Mouse (Mus musculus): ENCODE data around the gene Mfap1b. TPM values are rescaled to one million over a fixed set of nuclear protein-coding genes. Genes with fewer than 3 reads are reported as not detected.

Gene Mfap1b
- polyA plus RNA-seq, 1 experiment from 2014 or later: 77.1 TPM

DNA sequence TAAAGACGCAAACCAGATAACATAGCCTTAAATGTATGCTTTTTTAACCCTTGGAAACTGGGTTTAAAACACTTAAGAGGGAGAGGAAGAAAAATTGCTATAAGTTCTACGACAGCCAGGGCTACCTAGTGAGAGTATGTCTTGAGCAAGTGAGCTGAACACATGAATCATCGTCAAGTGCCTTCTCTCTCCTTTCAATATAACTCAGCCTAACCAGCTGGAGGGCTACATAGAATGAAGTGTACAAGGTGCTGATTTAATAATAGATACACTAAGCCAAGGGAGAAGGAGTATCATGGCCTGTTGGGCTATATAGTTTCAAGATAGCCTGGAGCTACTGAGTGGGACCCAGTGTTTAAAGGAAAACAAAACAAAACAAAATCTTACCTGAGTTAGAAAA, 55.4 kb downstream of the Mfap1b start:
- peaks cover 11% of the 10 kb centered on the region for H3K36me3 ChIP-seq (ENCODE audit: control insufficient read depth, insufficient read depth, low read length)
- no peaks in the 10 kb centered on the region for H3K9me3 ChIP-seq (ENCODE audit: control insufficient read depth, low read length)
- H3K27ac ChIP-seq (ENCODE audit: low read depth, low read length): no peak overlapping the region
- ATAC-seq (ENCODE audit: low read depth): no peak
- WGBS: 92% methylated on average over 3 of the region's 3 CpGs
- H3K4me1 ChIP-seq (ENCODE audit: control insufficient read depth, insufficient read depth, low read length): peaks cover 17% of the 10 kb centered on the region
- 0 out of 2 replicates have a peak, but pooled peaks cover 3% of the 10 kb centered on the region for H3K27me3 ChIP-seq (ENCODE audit: control insufficient read depth, insufficient read depth, low read length)
- H3K9ac ChIP-seq (replicated peaks; ENCODE audit: low read depth, low read length): no peak overlapping the region
- H3K4me2 ChIP-seq (ENCODE audit: low read depth, low read length): no peak overlapping the region
- no peak overlapping the region for H3K4me3 ChIP-seq (ENCODE audit: low read depth, low read length)

- H3K4me3 ChIP-seq (ENCODE audit: low read depth, low read length): no peak overlapping the region
- no peak overlapping the region for H3K9ac ChIP-seq (replicated peaks; ENCODE audit: low read depth, low read length)
- ATAC-seq (ENCODE audit: low read depth): no peak
- no peak overlapping the region for H3K27ac ChIP-seq (ENCODE audit: low read depth, low read length)
- WGBS: 93% methylated on average over 6 of the region's 6 CpGs
- H3K36me3 ChIP-seq (ENCODE audit: control insufficient read depth, insufficient read depth, low read length): no peaks in the 10 kb centered on the region; the same call in 1 of the 2 replicates
- H3K9me3 ChIP-seq (ENCODE audit: control insufficient read depth, low read length): no peaks in the 10 kb centered on the region
- 0 out of 2 replicates have a peak, but pooled peaks cover 3% of the 10 kb centered on the region for H3K27me3 ChIP-seq (ENCODE audit: control insufficient read depth, insufficient read depth, low read length)
- H3K4me1 ChIP-seq (ENCODE audit: control insufficient read depth, insufficient read depth, low read length): peaks cover 22% of the 10 kb centered on the region
- H3K4me2 ChIP-seq (ENCODE audit: low read depth, low read length): no peak overlapping the region; the same call in 1 of the 2 replicates
These were observed 57.5 kb downstream of the Mfap1b start for GRCm38 (mm10) chr2:121416356-121416755.

- Histone ChIP-seq H3K36me3 (ENCODE audit: control insufficient read depth, insufficient read depth, low read length) (no peaks in the 10 kb centered on the region; the same call in 1 of the 2 replicates), H3K4me2 (ENCODE audit: low read depth, low read length) (peak overlapping the region; percentile 52), H3K4me1 (ENCODE audit: control insufficient read depth, insufficient read depth, low read length) (peaks cover 22% of the 10 kb centered on the region), H3K27ac (ENCODE audit: low read depth, low read length) (no peak overlapping the region), H3K27me3 (ENCODE audit: control insufficient read depth, insufficient read depth, low read length) (0 out of 2 replicates have a peak, but pooled peaks cover 3% of the 10 kb centered on the region), H3K9me3 (ENCODE audit: control insufficient read depth, low read length) (no peaks in the 10 kb centered on the region), H3K4me3 (ENCODE audit: low read depth, low read length) (peak overlapping the region; percentile 100), H3K9ac (replicated peaks; ENCODE audit: low read depth, low read length) (no peak overlapping the region)
- no peak for ATAC-seq (ENCODE audit: low read depth)
- WGBS: 84% methylated on average over 3 of the region's 3 CpGs
These were observed 58.3 kb downstream of the Mfap1b start for GRCm38 (mm10) chr2:121415591-121415990.

DNA sequence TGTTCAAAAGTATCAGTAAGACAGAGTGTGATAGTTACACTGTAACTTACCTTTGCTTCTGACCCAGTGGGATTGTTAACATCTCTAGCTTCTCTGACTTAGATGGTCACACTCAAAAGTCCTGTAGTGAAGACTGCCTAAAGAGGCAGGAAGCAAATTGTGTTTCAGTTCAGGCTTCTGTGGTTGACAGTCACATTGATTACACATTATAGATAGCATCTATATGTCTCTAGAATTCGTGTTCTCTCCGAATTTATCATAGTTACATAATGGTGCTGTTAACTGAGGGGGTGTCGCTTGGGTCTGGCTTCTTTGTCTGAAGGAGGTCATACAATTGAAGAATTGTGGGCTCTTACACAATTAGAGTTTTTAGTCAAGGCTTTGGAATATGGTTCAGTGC, 58.8 kb downstream of the Mfap1b start:
- Histone ChIP-seq H3K9ac (replicated peaks; ENCODE audit: low read depth, low read length) (0 out of 2 replicates have a peak overlapping the region, but pooled peaks have one; percentile 18), H3K27me3 (ENCODE audit: control insufficient read depth, insufficient read depth, low read length) (0 out of 2 replicates have a peak, but pooled peaks cover 3% of the 10 kb centered on the region), H3K4me3 (ENCODE audit: low read depth, low read length) (peak overlapping the region; percentile 100), H3K9me3 (ENCODE audit: control insufficient read depth, low read length) (no peaks in the 10 kb centered on the region), H3K27ac (ENCODE audit: low read depth, low read length) (no peak overlapping the region), H3K4me1 (ENCODE audit: control insufficient read depth, insufficient read depth, low read length) (peaks cover 22% of the 10 kb centered on the region), H3K36me3 (ENCODE audit: control insufficient read depth, insufficient read depth, low read length) (no peaks in the 10 kb centered on the region; the same call in 1 of the 2 replicates), H3K4me2 (ENCODE audit: low read depth, low read length) (peak overlapping the region; percentile 52)
- 37% methylated on average over 3 of the region's 3 CpGs for WGBS
- no peak for ATAC-seq (ENCODE audit: low read depth)

- Histone ChIP-seq H3K4me2 (ENCODE audit: low read depth, low read length) (peak overlapping the region; percentile 52), H3K9ac (replicated peaks; ENCODE audit: low read depth, low read length) (peak overlapping the region; percentile 97), H3K36me3 (ENCODE audit: control insufficient read depth, insufficient read depth, low read length) (no peaks in the 10 kb centered on the region; the same call in 1 of the 2 replicates), H3K27ac (ENCODE audit: low read depth, low read length) (peak overlapping the region; percentile 97), H3K4me3 (ENCODE audit: low read depth, low read length) (peak overlapping the region; percentile 100), H3K9me3 (ENCODE audit: control insufficient read depth, low read length) (no peaks in the 10 kb centered on the region), H3K27me3 (ENCODE audit: control insufficient read depth, insufficient read depth, low read length) (0 out of 2 replicates have a peak, but pooled peaks cover 3% of the 10 kb centered on the region), H3K4me1 (ENCODE audit: control insufficient read depth, insufficient read depth, low read length) (peaks cover 22% of the 10 kb centered on the region)
- under 1% methylated on average over 32 of the region's 32 CpGs for WGBS
- ATAC-seq (ENCODE audit: low read depth): peak; percentile 50
These were observed 59.7 kb downstream of the Mfap1b start for GRCm38 (mm10) chr2:121414139-121414685.

GRCm38 (mm10) chr2:121413387-121414042, 60.4 kb downstream of the Mfap1b start, which contains the start of the genes Pdia3 and Catsper2:
Gene Pdia3, plus strand, starts transcription at chr2:121413775.
Gene Catsper2, minus strand, starts transcription at chr2:121413792.
- H3K36me3 ChIP-seq (ENCODE audit: control insufficient read depth, insufficient read depth, low read length): no peaks in the 10 kb centered on the region; the same call in 1 of the 2 replicates
- peak within 1 kb of the TSS; percentile 97 for H3K9ac ChIP-seq (replicated peaks; ENCODE audit: low read depth, low read length)
- peak within 1 kb of the TSS; percentile 60 for H3K4me2 ChIP-seq (ENCODE audit: low read depth, low read length)
- H3K4me3 ChIP-seq (ENCODE audit: low read depth, low read length): peak within 1 kb of the TSS; percentile 100
- ATAC-seq (ENCODE audit: low read depth): peak; percentile 99
- under 1% methylated on average over 46 of the region's 68 CpGs for WGBS
- peak within 1 kb of the TSS; percentile 97 for H3K27ac ChIP-seq (ENCODE audit: low read depth, low read length)
- H3K4me1 ChIP-seq (ENCODE audit: control insufficient read depth, insufficient read depth, low read length): peaks cover 22% of the 10 kb centered on the region
- no peaks in the 10 kb centered on the region for H3K9me3 ChIP-seq (ENCODE audit: control insufficient read depth, low read length)
- H3K27me3 ChIP-seq (ENCODE audit: control insufficient read depth, insufficient read depth, low read length): 0 out of 2 replicates have a peak, but pooled peaks cover 3% of the 10 kb centered on the region

DNA sequence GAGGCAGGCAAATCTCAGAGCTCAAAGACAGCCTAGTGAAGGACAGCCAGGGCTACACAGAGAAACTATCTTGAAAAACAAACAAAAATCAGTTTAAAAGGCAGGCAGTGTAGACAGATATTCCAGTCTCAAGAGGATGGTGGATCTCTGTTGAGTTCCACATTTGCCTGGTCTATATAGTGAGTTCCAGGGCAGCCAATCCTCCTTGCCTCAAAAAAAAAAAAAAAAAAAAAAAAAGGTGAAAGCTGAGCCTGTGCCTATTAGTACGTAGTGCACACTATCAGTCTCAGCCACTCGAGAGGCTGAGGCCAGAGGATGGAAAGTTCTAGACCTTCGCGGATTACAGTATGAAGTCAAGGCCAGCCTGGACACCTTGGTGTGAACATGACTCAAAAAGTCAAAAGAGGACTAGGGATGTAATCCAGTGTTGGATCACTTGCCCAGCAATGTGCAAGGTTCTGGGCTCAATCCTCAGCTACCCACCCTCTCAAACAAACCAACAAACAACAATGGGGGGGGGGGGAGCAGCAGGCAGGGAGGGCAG, 61.0 kb downstream of the Mfap1b start:
- Histone ChIP-seq H3K4me1 (ENCODE audit: control insufficient read depth, insufficient read depth, low read length) (peaks cover 22% of the 10 kb centered on the region), H3K9me3 (ENCODE audit: control insufficient read depth, low read length) (no peaks in the 10 kb centered on the region), H3K36me3 (ENCODE audit: control insufficient read depth, insufficient read depth, low read length) (no peaks in the 10 kb centered on the region; the same call in 1 of the 2 replicates), H3K27me3 (ENCODE audit: control insufficient read depth, insufficient read depth, low read length) (0 out of 2 replicates have a peak, but pooled peaks cover 3% of the 10 kb centered on the region), H3K4me3 (ENCODE audit: low read depth, low read length) (peak overlapping the region; percentile 100), H3K9ac (replicated peaks; ENCODE audit: low read depth, low read length) (peak overlapping the region; percentile 97), H3K27ac (ENCODE audit: low read depth, low read length) (peak overlapping the region; percentile 97), H3K4me2 (ENCODE audit: low read depth, low read length) (peak overlapping the region; percentile 60)
- ATAC-seq (ENCODE audit: low read depth): no peak
- WGBS: 16% methylated on average over 4 of the region's 4 CpGs

Measured in neural tube, embryonic 14.5 days (tissue).